Mouse (Mus musculus) myocyte (in vitro differentiated cells): ENCODE measurements around the gene Shd. TPM values are rescaled to one million over a fixed set of nuclear protein-coding genes. Genes with fewer than 3 reads are reported as not detected.

Experiments
- H3K27me3 ChIP-seq: one replicate; pipeline ENCODE4 v1.6.1; 2011; ENCODE audit not compliant: control insufficient read depth, insufficient read depth, insufficient read length
- H3K36me3 ChIP-seq: one replicate; pipeline ENCODE4 v1.6.1; 2011; ENCODE audit not compliant: control insufficient read depth, insufficient read depth
- H3K4me2 ChIP-seq: one replicate; pipeline ENCODE4 v1.6.1; 2011; ENCODE audit warnings: low read depth, control low read depth
- H3K4me3 ChIP-seq: one replicate; pipeline ENCODE4 v1.5.1; 2011; ENCODE audit warnings: mild to moderate bottlenecking, control low read depth, moderate library complexity
- H3K79me2 ChIP-seq: one replicate; pipeline ENCODE4 v1.6.1; 2011; ENCODE audit not compliant: control insufficient read depth, insufficient read depth
- H3ac ChIP-seq: one replicate; pipeline ENCODE4 v1.6.1; 2011; ENCODE audit not compliant: control insufficient read depth, insufficient read length
- CEBPB ChIP-seq: IDR thresholded peaks from 2 replicates; pipeline ENCODE4 v1.6.1; 2011; ENCODE audit warnings: mild to moderate bottlenecking, moderate library complexity; ENCODE audit not compliant: poor library complexity, insufficient read depth, severe bottlenecking
- E2F4 ChIP-seq: IDR thresholded peaks from one replicate; pipeline ENCODE4 v1.6.1; 2011; ENCODE audit warnings: mild to moderate bottlenecking, control low read depth, moderate library complexity; ENCODE audit not compliant: insufficient read depth
- MAX ChIP-seq: IDR thresholded peaks from one replicate; pipeline ENCODE4 v1.6.1; 2011; ENCODE audit warnings: low read depth, mild to moderate bottlenecking, control low read depth
- MYOD1 ChIP-seq, 3 experiments: IDR thresholded peaks; one replicate each; pipeline ENCODE4 v1.6.1; 2011; ENCODE audit warnings: control low read depth in 2 of 3, low read depth in 2 of 3, mild to moderate bottlenecking in 2 of 3, moderate library complexity in 1 of 3; ENCODE audit not compliant: insufficient read length in 2 of 3, control insufficient read depth in 1 of 3
- MYOG ChIP-seq, 3 experiments: IDR thresholded peaks; one replicate each; pipeline ENCODE4 v1.6.1; 2011; ENCODE audit warnings: control low read depth in 2 of 3, low read depth in 2 of 3, mild to moderate bottlenecking in 2 of 3; ENCODE audit not compliant: insufficient read length in 2 of 3, control insufficient read depth in 1 of 3, insufficient read depth in 1 of 3
- POLR2A ChIP-seq: IDR thresholded peaks from one replicate; pipeline ENCODE4 v1.6.1; 2011; ENCODE audit warnings: low read depth, mild to moderate bottlenecking, control low read depth, moderate library complexity; ENCODE audit not compliant: insufficient read length
- POLR2AphosphoS2 ChIP-seq: IDR thresholded peaks from one replicate; pipeline ENCODE4 v1.6.1; 2011; ENCODE audit warnings: low read depth, control low read depth; ENCODE audit not compliant: insufficient read length
- REST ChIP-seq: IDR thresholded peaks from one replicate; pipeline ENCODE4 v1.6.1; 2011; ENCODE audit warnings: mild to moderate bottlenecking, control low read depth, moderate library complexity; ENCODE audit not compliant: insufficient read depth, insufficient read length
- SRF ChIP-seq: IDR thresholded peaks from one replicate; pipeline ENCODE4 v1.6.1; 2011; ENCODE audit warnings: low read depth; ENCODE audit not compliant: control insufficient read depth, insufficient read length
- TCF12 ChIP-seq: IDR thresholded peaks from one replicate; pipeline ENCODE4 v1.6.1; 2011; ENCODE audit warnings: mild to moderate bottlenecking, control low read depth; ENCODE audit not compliant: poor library complexity, insufficient read depth, severe bottlenecking
- TCF3 ChIP-seq: IDR thresholded peaks from one replicate; pipeline ENCODE4 v1.6.1; 2011; ENCODE audit warnings: low read depth, control low read depth; ENCODE audit not compliant: insufficient read length
- USF1 ChIP-seq: IDR thresholded peaks from one replicate; pipeline ENCODE4 v1.6.1; 2011; ENCODE audit warnings: low read depth, mild to moderate bottlenecking, control low read depth, moderate library complexity
- polyA plus RNA-seq: library from polyadenylated mRNA; unstranded; fragments of >200 nt; fragmentation: generic; extraction: Trizol; gene quantifications from one replicate; pipeline ENCODE4 v1.2.1, GENCODE M21; 2012; ENCODE audit warnings: missing spikeins

Gene Shd
- polyA plus RNA-seq, 1 experiment = 0.13 TPM

GRCm38 (mm10) chr17:56016793-56017785 is 46.8 kb downstream of the Shd start:
- no peaks in the 10 kb centered on the region for H3K27me3 ChIP-seq
- peaks cover 18% of the 10 kb centered on the region for H3K79me2 ChIP-seq
- no peak for TF ChIP-seq CEBPB
- peak; percentile 39 for TF ChIP-seq POLR2A
- no peak for TF ChIP-seq TCF12
- no peak for TF ChIP-seq TCF3
- TF ChIP-seq SRF = no peak
- peak in 2 of 3 experiments; percentile 56 to 81 for TF ChIP-seq MYOG (IDR thresholded peaks at IDR 0.05; ENCODE audit: control insufficient read depth in 1 of 3, insufficient read depth in 1 of 3, insufficient read length in 2 of 3, low read depth in 2 of 3)
- TF ChIP-seq REST = no peak
- TF ChIP-seq POLR2AphosphoS2 = peak; percentile 87
- no peak for TF ChIP-seq USF1
- TF ChIP-seq MAX = no peak
- TF ChIP-seq MYOD1 (IDR thresholded peaks at IDR 0.05; ENCODE audit: control insufficient read depth in 1 of 3, insufficient read length in 2 of 3, low read depth in 2 of 3) = peak in 2 of 3 experiments; percentile 27 to 34
- TF ChIP-seq E2F4 = no peak

GRCm38 (mm10) chr17:56017848-56018247 is 47.6 kb downstream of the Shd start:
- H3K4me2 ChIP-seq = no peak overlapping the region
- H3K79me2 ChIP-seq = peaks cover 25% of the 10 kb centered on the region
- no peak overlapping the region for H3ac ChIP-seq
- no peak overlapping the region for H3K4me3 ChIP-seq
- no peaks in the 10 kb centered on the region for H3K27me3 ChIP-seq
- peaks cover 15% of the 10 kb centered on the region for H3K36me3 ChIP-seq
- TF ChIP-seq USF1 (no peak), POLR2A (no peak), POLR2AphosphoS2 (no peak), E2F4 (no peak), REST (no peak), MYOG (IDR thresholded peaks at IDR 0.05; ENCODE audit: control insufficient read depth in 1 of 3, insufficient read depth in 1 of 3, insufficient read length in 2 of 3, low read depth in 2 of 3) (no peak), TCF12 (no peak), SRF (no peak), MYOD1 (IDR thresholded peaks at IDR 0.05; ENCODE audit: control insufficient read depth in 1 of 3, insufficient read length in 2 of 3, low read depth in 2 of 3) (no peak), MAX (no peak), TCF3 (no peak), CEBPB (no peak)

More at GRCm38 (mm10) chr17:56016793-56017785, 46.8 kb downstream of the Shd start:
- peaks cover 20% of the 10 kb centered on the region for H3K36me3 ChIP-seq
- no peak overlapping the region for H3K4me3 ChIP-seq
- H3K4me2 ChIP-seq = no peak overlapping the region
- no peak overlapping the region for H3ac ChIP-seq

- Histone ChIP-seq H3K79me2 (peaks cover 32% of the 10 kb centered on the region), H3K4me3 (no peak overlapping the region), H3ac (no peak overlapping the region), H3K4me2 (no peak overlapping the region), H3K27me3 (no peaks in the 10 kb centered on the region), H3K36me3 (peaks cover 11% of the 10 kb centered on the region)
- no peak for TF ChIP-seq REST
- TF ChIP-seq USF1 = no peak
- no peak for TF ChIP-seq CEBPB
- TF ChIP-seq POLR2A = peak; percentile 52
- TF ChIP-seq TCF3 = no peak
- TF ChIP-seq MYOG (IDR thresholded peaks at IDR 0.05; ENCODE audit: control insufficient read depth in 1 of 3, insufficient read depth in 1 of 3, insufficient read length in 2 of 3, low read depth in 2 of 3) = no peak
- peak; percentile 82 for TF ChIP-seq POLR2AphosphoS2
- no peak for TF ChIP-seq MAX
- TF ChIP-seq MYOD1 (IDR thresholded peaks at IDR 0.05; ENCODE audit: control insufficient read depth in 1 of 3, insufficient read length in 2 of 3, low read depth in 2 of 3) = no peak
- TF ChIP-seq E2F4 = no peak
- TF ChIP-seq SRF = no peak
- TF ChIP-seq TCF12 = no peak
These were observed 48.3 kb downstream of the Shd start for GRCm38 (mm10) chr17:56018347-56019131.

DNA sequence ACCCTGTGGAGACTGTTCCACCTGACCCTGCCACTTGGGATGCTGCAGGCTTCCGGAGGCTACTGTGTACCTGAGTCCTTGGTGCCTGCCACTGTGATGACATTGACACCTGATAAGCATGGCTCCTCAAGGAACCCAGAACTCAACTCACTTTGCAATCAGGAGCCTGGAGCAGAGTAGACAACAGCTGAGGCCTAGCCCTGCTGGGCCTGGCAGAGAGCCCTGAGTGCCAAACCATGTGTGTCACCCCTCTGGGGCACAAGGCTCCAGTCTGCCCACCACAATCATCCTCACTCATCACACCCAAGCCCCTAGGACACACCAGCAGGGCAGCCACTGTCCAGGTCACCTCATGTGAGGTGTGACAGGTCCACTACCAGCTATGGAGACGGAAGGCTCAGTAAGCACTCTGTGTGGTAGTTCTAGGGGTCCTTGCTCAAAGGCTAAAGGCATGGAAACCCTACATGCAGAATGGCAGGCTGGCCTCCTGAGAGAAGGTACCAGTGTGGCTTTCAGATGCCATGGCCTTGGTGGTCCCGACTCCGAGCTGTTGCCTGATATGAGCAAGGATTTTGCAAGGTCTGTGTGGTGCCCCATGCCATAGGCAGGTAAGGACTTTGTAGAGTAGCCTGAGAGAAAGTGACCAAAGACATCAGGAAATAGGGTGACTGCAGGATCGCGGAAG is 50.3 kb downstream of the Shd start:
- H3K79me2 ChIP-seq = peaks cover 52% of the 10 kb centered on the region
- TF ChIP-seq MYOD1 (IDR thresholded peaks at IDR 0.05; ENCODE audit: control insufficient read depth in 1 of 3, insufficient read length in 2 of 3, low read depth in 2 of 3) (peak in 2 of 3 experiments; percentile 51 to 53), MYOG (IDR thresholded peaks at IDR 0.05; ENCODE audit: control insufficient read depth in 1 of 3, insufficient read depth in 1 of 3, insufficient read length in 2 of 3, low read depth in 2 of 3) (peak in 2 of 3 experiments; percentile 45 to 90), SRF (no peak), TCF3 (no peak), POLR2AphosphoS2 (peak; percentile 72)

More for the DNA sequence above, 50.3 kb downstream of the Shd start:
- Histone ChIP-seq H3K4me3 (no peak overlapping the region), H3K27me3 (no peaks in the 10 kb centered on the region), H3ac (no peak overlapping the region), H3K4me2 (no peak overlapping the region), H3K36me3 (peaks cover 6% of the 10 kb centered on the region)
